Mouse (Mus musculus): Measurements from ENCODE around the gene Ccdc146.

Ccdc146 gene

GRCm38 (mm10) chr5:21263202-21264055, 161.0 kb downstream of the Ccdc146 start:
- DNase-seq = no peak

DNA sequence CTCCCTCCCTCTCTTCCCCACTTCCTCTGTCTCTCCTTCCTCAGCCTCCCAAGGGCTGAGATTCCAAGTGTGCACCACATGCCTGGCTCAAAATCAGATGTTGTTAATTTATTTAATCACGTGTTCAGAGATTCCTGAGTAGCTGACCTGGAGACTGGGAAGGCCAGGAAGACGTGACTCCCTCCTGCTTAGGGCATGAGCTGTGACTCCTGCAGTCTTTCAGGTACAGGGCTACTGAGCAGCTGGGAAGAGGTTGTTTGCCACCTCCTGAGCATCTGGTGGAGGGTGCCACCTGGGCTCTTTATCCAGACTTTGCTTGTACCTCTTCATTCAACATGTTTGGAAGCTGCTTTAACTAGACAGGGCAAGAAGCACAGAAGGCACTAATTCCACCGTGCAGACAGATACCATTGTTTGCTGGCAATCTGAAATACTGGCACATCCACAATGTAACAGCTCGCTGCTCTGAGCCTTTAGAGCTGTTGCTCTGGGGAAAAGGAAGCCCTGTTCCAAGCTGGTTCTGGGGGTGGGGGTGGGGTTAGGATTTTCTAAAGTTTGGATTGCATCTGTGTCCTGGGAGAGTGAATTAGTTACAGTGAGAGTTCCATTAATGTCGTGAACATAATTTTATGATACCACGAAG, 163.2 kb downstream of the Ccdc146 start:
- DNase-seq = no peak

DNA sequence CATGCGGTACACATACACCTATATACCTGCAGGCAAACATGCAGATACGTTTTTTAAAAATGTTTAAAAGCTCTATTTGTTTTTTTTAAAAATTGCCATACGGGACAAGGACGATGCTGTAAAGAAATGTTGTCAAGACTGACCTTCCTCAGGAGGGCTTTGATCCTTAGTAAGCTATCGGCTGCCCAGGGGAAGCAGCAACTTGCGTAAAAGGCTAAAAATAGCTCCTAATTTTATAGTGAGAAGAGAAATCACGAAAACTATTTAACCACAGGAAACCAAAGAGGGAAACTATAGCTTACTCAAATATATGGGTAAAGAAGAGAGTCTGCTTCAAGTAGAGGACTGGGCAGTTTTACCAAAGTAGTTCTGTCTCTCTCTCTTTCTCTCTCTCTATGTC, 163.7 kb downstream of the Ccdc146 start:
- no peak for DNase-seq

DNA sequence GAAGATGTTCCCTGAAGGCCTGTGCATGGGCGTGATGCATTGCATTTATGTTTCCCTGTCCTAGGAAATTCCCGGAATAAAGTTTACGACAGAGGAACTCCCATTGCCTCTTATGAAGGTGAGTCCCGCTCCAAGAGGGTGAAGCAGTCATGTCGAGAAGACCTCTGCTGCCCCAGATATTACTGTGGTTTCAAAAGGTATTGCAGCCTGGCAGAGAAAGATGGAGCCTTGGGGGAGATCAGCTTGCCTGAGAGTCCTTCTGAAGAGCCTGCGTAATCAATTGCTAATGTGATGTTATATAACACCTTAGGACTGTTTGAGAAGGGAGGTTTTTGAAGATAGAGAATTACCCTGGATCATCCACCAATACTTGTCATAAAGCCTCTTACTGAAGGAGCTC, 166.7 kb downstream of the Ccdc146 start:
- DNase-seq = peak in 1 of 2 experiments; percentile 34

DNA sequence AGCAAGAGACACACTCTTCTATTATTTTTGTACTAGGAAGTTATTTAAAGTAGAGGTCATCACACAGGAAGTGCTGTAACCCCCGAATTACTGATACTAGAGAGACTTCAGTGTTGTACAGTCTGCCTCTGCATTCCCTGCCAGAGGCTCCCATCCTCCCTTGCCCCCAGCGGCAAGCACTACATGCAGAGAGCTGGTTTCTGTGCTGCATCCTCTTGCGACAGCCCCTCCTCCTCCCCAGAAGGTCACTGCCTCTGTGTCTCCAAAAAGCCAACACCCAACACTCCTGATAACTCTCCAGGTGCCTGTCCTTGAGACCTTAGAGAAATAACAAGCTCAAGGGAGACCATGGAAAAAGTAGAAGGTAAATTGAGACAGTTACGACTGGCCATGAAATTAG, 167.4 kb downstream of the Ccdc146 start:
- DNase-seq = no peak

- peak; percentile 58 to 63 for DNase-seq
Measured at GRCm38 (mm10) chr5:21255551-21256132, 168.8 kb downstream of the Ccdc146 start.

DNA sequence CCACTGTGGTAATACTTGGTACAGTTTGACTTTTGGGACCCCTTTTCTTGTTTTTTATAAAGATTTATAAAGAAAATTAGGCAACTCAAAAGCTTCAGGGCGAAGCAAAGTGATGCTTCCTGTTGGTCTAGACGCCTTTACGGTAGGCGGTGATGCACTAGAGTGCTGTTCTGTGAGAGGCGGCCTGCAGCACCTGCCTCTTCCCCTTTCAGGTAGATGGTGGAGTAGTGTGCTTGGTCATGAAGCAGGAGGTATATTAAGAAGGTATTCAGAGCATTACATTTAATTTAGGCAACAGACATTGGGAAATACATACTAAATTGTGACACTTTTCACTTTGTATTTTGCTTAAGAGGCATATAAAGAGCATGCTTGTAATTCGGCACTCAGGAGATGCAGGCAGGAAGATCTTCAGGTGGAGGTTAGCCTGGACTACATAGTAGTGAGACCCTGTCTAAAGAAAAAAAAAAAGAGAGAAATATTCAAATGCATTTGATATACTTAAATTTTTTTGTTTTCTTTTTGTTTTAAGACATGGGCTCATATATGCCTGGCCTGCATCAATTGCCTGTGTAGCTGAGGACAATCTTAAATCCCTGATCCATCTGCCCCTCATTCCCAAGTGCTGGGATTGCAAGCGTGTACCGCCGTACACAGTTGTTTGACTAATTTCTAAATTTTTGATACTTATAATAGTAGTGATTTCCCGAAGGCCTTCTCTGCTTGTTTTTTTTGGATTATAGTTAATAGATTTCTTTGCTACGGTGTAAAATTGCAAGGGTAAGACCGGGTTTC, 169.5 kb downstream of the Ccdc146 start:
- DNase-seq = peak; percentile 54 to 55

GRCm38 (mm10) chr5:21248834-21249233, 175.6 kb downstream of the Ccdc146 start:
- DNase-seq = peak in 1 of 2 experiments; percentile 21

GRCm38 (mm10) chr5:21247916-21248315, 176.6 kb downstream of the Ccdc146 start:
- no peak for DNase-seq

- no peak for DNase-seq
Measured at GRCm38 (mm10) chr5:21246794-21247193, 177.7 kb downstream of the Ccdc146 start.

- no peak for DNase-seq
Measured at GRCm38 (mm10) chr5:21245241-21245640, 179.2 kb downstream of the Ccdc146 start.

GRCm38 (mm10) chr5:21244575-21244974, 179.9 kb downstream of the Ccdc146 start:
- DNase-seq = no peak
